Mouse (Mus musculus): Measurements from ENCODE around the gene Abhd17b. TPM values are rescaled to one million over a fixed set of nuclear protein-coding genes. Genes with fewer than 3 reads are reported as not detected.

Abhd17b gene
- polyA plus RNA-seq, 1 experiment from 2014 or later, result 34.8 TPM

Other genes with a start within 250 kb of the Abhd17b start
- 0.22 and 0.29 TPM in 2 replicates for gene Gda, start 179.7 kb upstream of the Abhd17b start, polyA plus RNA-seq (2015; fragmentation: Nextera tagmentation; extraction: Ambion mirVana)
- 57.8 and 59.4 TPM in 2 replicates for gene 1110059E24Rik, start 209 bp upstream of the Abhd17b start, polyA plus RNA-seq (2015; fragmentation: Nextera tagmentation; extraction: Ambion mirVana)
- gene Cemip2, start 125.2 kb downstream of the Abhd17b start, polyA plus RNA-seq (2015; fragmentation: Nextera tagmentation; extraction: Ambion mirVana), result 33.4 and 34.4 TPM in 2 replicates